Mouse (Mus musculus) liver, postnatal 0 days (tissue): ENCODE measurements around the gene Mgat1. TPM values are rescaled to one million over a fixed set of nuclear protein-coding genes. Genes with fewer than 3 reads are reported as not detected.

Experiments
- ATAC-seq: fragments of 200-750 bp; cut with Nextera tagmentation; 2 replicates; pipeline ENCODE4 v1.8.0; 2017; ENCODE audit warnings: mild to moderate bottlenecking, moderate library complexity
- DNase-seq: peaks from one replicate; pipeline ENCODE4 v3.0.0-alpha.2; 2016
- H3K27ac ChIP-seq: fragments of 300-500 bp; sonication (generic); 2 replicates; pipeline ENCODE4 v1.5.1; 2014; ENCODE audit warnings: antibody characterized with exemption, moderate library complexity, mild to moderate bottlenecking, low read depth
- H3K27me3 ChIP-seq: fragments of 300-500 bp; sonication (generic); 2 replicates; pipeline ENCODE4 v1.6.1; 2014; ENCODE audit warnings: low read length, control low read depth, mixed read lengths; ENCODE audit not compliant: insufficient read depth
- H3K36me3 ChIP-seq: fragments of 300-500 bp; sonication (generic); replicated peaks from 2 replicates; pipeline ENCODE4 v1.6.1; 2014; ENCODE audit warnings: mild to moderate bottlenecking, control low read depth, low read length, moderate library complexity, mixed read lengths; ENCODE audit not compliant: insufficient read depth
- H3K4me1 ChIP-seq: fragments of 300-500 bp; sonication (generic); 2 replicates; pipeline ENCODE4 v1.6.1; 2014; ENCODE audit warnings: antibody characterized with exemption, mild to moderate bottlenecking, control low read depth; ENCODE audit not compliant: insufficient read depth
- H3K4me2 ChIP-seq: fragments of 300-500 bp; sonication (generic); 2 replicates; pipeline ENCODE4 v1.6.1; 2014; ENCODE audit warnings: low read depth, mild to moderate bottlenecking, low read length, moderate library complexity, mixed read lengths
- H3K4me3 ChIP-seq: fragments of 300-500 bp; sonication (generic); 2 replicates; pipeline ENCODE4 v1.5.1; 2014; ENCODE audit warnings: low read depth, low read length
- H3K9ac ChIP-seq: fragments of 300-500 bp; sonication (generic); replicated peaks from 2 replicates; pipeline ENCODE4 v1.6.1; 2014; ENCODE audit warnings: mild to moderate bottlenecking, moderate library complexity
- H3K9me3 ChIP-seq: fragments of 300-500 bp; sonication (generic); 2 replicates; pipeline ENCODE4 v1.6.1; 2016; ENCODE audit warnings: mild to moderate bottlenecking, control low read depth, low read length, mixed read lengths
- CTCF ChIP-seq: sonication (generic); IDR thresholded peaks from 2 replicates; pipeline ENCODE4 v1.5.1; 2016; ENCODE audit warnings: antibody characterized with exemption, low read depth
- EP300 ChIP-seq: IDR thresholded peaks from 2 replicates; pipeline ENCODE4 v1.6.1; 2016; ENCODE audit warnings: antibody characterized with exemption, low read depth, mild to moderate bottlenecking
- WGBS: fragments of 180-500 bp; shearing (Covaris S2); extraction: QIAGEN DNeasy Blood & Tissue Kit; methylation state at CpG from one replicate; pipeline ENCODE4 v1.1.7; 2014; ENCODE audit not compliant: insufficient replicate concordance; 5-methylcytosine and 5-hydroxymethylcytosine counted together
- polyA plus RNA-seq: library from polyadenylated mRNA; unstranded; fragments of >200 nt; fragmentation: Nextera tagmentation; extraction: Ambion mirVana; gene quantifications from 2 replicates; pipeline ENCODE4 v1.2.1, GENCODE M21; 2015

The Mgat1 gene
- polyA plus RNA-seq, 1 experiment from 2014 or later: 56.3 TPM

DNA sequence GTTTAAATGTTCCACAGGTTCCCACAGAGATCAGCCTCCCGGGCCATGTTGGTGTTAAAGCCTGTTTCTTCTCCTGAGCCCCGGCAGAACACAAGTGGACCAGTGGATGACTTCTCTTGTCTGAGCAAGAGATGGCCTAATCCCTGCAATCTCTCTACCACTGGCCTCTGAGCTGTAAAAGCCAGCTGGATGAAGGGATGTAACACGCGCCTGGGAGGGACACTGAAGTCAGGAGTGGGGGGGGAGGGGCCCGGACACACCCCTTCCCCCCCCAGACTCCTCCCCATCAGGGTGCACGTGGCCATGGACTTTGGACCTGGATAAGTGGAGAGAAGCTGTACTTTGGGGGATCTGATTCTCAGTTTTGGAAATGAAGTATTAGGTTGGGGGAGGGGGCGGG is 1.2 kb downstream of the Mgat1 start:
- DNase-seq: peak; percentile 81
- Histone ChIP-seq H3K27ac (peak overlapping the region; percentile 98), H3K9me3 (no peaks in the 10 kb centered on the region), H3K4me3 (peak overlapping the region; percentile 73), H3K4me1 (peaks cover 68% of the 10 kb centered on the region), H3K4me2 (peak overlapping the region; percentile 95), H3K27me3 (no peaks in the 10 kb centered on the region), H3K9ac (peak overlapping the region; percentile 51; the same call in 1 of the 2 replicates), H3K36me3 (no peaks in the 10 kb centered on the region)
- TF ChIP-seq CTCF (no peak), EP300 (peak; percentile 80; the same call in 1 of the 2 replicates)
- WGBS: 19% methylated on average over 7 of the region's 7 CpGs
- ATAC-seq: peak; percentile 16; the same call in 1 of the 2 replicates

- 12% methylated on average over 12 of the region's 12 CpGs for WGBS
- TF ChIP-seq CTCF (no peak), EP300 (peak; percentile 29; the same call in 1 of the 2 replicates)
- H3K4me3 ChIP-seq: peak overlapping the region; percentile 73
Observed at GRCm38 (mm10) chr11:49245634-49246415, 1.8 kb downstream of the Mgat1 start.

DNA sequence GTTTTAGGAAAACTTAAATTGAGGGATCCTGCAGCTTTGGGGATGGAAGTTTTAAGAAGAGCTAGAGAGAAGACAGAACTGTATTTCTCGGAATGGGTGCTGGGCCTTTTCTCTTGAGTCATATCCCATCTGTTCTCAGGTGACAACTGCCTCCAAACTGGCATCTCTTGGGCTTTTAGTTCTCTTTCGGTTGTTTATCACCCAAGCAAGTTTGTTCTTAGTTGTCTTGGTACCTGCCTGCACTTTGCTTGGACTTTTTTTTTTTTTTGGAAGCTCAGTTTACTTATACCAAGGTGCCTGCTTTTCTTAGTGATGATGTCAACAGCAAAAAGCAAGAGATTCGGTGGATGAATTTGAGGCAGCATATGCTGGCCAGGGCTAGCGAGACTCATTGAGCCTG is 2.5 kb downstream of the Mgat1 start:
- H3K4me2 ChIP-seq: peak overlapping the region; percentile 95
- H3K27me3 ChIP-seq: no peaks in the 10 kb centered on the region
- no peaks in the 10 kb centered on the region for H3K9me3 ChIP-seq
- H3K27ac ChIP-seq: peak overlapping the region; percentile 98
- 62% methylated on average over 4 of the region's 4 CpGs for WGBS
- H3K36me3 ChIP-seq: no peaks in the 10 kb centered on the region
- no peak for DNase-seq
- TF ChIP-seq CTCF: no peak
- TF ChIP-seq EP300: no peak
- H3K4me3 ChIP-seq: peak overlapping the region; percentile 73
- H3K4me1 ChIP-seq: peaks cover 73% of the 10 kb centered on the region
- peak overlapping the region; percentile 51 for H3K9ac ChIP-seq
- no peak for ATAC-seq

More at GRCm38 (mm10) chr11:49245634-49246415, 1.8 kb downstream of the Mgat1 start:
- H3K9ac ChIP-seq: peak overlapping the region; percentile 51
- DNase-seq: no peak
- no peaks in the 10 kb centered on the region for H3K36me3 ChIP-seq
- H3K4me1 ChIP-seq: peaks cover 71% of the 10 kb centered on the region
- H3K27ac ChIP-seq: peak overlapping the region; percentile 98
- ATAC-seq: no peak
- H3K9me3 ChIP-seq: no peaks in the 10 kb centered on the region
- H3K27me3 ChIP-seq: no peaks in the 10 kb centered on the region
- H3K4me2 ChIP-seq: peak overlapping the region; percentile 95

DNA sequence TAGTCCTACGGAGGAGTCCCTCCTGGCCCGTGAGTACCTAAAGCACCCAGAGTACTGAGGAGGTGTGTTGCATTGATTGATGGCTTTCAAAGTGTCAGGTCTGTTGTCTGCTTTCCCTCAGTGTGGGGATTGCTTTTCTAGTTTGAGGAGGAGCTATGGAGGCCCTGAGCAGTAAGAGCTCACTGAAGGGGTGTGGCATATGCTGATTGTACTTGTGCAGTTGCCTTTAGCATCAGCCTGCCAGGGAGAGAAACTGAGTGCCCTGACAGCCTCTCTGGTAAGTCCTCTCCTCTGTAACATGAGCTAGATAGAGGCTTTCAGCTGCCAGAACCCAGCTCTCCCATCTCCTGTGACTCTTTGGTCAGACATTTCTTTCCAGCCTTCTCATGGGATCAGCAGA is 3.3 kb downstream of the Mgat1 start:
- Histone ChIP-seq H3K4me1 (peaks cover 78% of the 10 kb centered on the region), H3K36me3 (0 out of 2 replicates have a peak, but pooled peaks cover 2% of the 10 kb centered on the region), H3K27me3 (no peaks in the 10 kb centered on the region), H3K27ac (peak overlapping the region; percentile 98), H3K9me3 (no peaks in the 10 kb centered on the region), H3K4me3 (peak overlapping the region; percentile 73), H3K4me2 (peak overlapping the region; percentile 95), H3K9ac (peak overlapping the region; percentile 51)
- WGBS: 41% methylated on average over 2 of the region's 2 CpGs
- DNase-seq (no peak), ATAC-seq (no peak)
- TF ChIP-seq EP300 (no peak), CTCF (no peak)

DNA sequence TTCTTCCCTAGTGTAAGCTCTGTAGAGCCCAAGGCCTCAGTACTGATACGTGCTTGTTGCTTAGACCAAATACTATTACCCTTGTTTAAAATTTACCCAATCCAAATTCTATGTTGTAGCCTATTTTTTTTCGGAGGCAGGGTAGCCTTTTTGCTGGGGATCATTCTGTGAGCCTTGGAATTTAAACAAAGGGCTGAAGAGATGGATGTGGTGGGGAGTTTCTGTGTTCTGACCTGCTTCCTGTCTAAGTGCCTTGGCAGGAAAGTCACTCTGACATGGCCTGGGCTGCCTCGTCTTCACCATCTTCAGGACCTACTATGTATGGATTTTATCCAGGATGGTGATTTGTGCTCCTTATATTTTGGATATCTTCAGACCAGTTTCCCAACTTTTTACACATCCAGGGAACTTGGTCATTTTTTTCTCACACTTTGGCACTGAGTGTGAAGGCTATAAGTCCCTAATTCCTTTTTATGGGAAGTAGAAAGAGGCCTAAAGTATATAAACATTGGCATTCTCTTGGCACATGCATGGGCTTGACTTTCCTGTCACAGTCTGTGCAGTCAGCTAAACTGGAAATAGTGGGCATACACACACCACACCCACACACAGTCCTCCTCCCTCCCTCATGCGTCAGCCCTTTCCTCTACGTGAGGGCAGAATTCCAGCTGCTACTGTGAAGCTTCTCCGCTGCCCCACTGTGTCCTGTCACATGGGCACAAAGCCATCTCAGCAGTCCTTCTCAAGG is 4.4 kb downstream of the Mgat1 start:
- Histone ChIP-seq H3K9ac (peak overlapping the region; percentile 36), H3K36me3 (peaks cover 11% of the 10 kb centered on the region), H3K4me1 (peaks cover 80% of the 10 kb centered on the region), H3K4me2 (peak overlapping the region; percentile 95), H3K4me3 (no peak overlapping the region), H3K27me3 (no peaks in the 10 kb centered on the region), H3K27ac (peak overlapping the region; percentile 98), H3K9me3 (no peaks in the 10 kb centered on the region)
- ATAC-seq (no peak), DNase-seq (no peak)
- WGBS: 34% methylated on average over 6 of the region's 6 CpGs
- TF ChIP-seq EP300 (no peak), CTCF (no peak)
